Mouse (Mus musculus) thymus, adult 2 months (tissue): Measurements from ENCODE around the gene Pus7. TPM values are rescaled to one million over a fixed set of nuclear protein-coding genes. Genes with fewer than 3 reads are reported as not detected.

Experiments used
- DNase-seq: peaks from one replicate; pipeline ENCODE4 v3.0.0; 2021
- H3K27ac ChIP-seq: fragments of 200-500 bp; 2 replicates; pipeline ENCODE4 v1.5.1; 2012; ENCODE audit warnings: low read length, control low read depth; ENCODE audit not compliant: control insufficient read depth, insufficient read depth
- H3K27me3 ChIP-seq: fragments of 200-500 bp; 2 replicates; pipeline ENCODE4 v1.6.1; 2012; ENCODE audit warnings: mild to moderate bottlenecking, low read length, moderate library complexity, mixed read lengths; ENCODE audit not compliant: control insufficient read depth, insufficient read depth
- H3K36me3 ChIP-seq: fragments of 200-500 bp; 2 replicates; pipeline ENCODE4 v1.6.1; 2012; ENCODE audit warnings: mild to moderate bottlenecking, low read length, moderate library complexity; ENCODE audit not compliant: control insufficient read depth, insufficient read depth
- H3K4me1 ChIP-seq: fragments of 200-500 bp; replicated peaks from 2 replicates; pipeline ENCODE4 v1.6.1; 2012; ENCODE audit warnings: low read length; ENCODE audit not compliant: control insufficient read depth, insufficient read depth
- H3K4me3 ChIP-seq: fragments of 200-500 bp; 2 replicates; pipeline ENCODE4 v1.5.1; 2012; ENCODE audit warnings: mild to moderate bottlenecking, low read length, control low read depth, moderate library complexity; ENCODE audit not compliant: control insufficient read depth, insufficient read depth
- CTCF ChIP-seq: fragments of 200-500 bp; IDR thresholded peaks from 2 replicates; pipeline ENCODE4 v1.5.1; 2012; ENCODE audit warnings: mild to moderate bottlenecking, control low read depth, low read length, moderate library complexity, borderline replicate concordance; ENCODE audit not compliant: control insufficient read depth, poor library complexity, insufficient read depth; ENCODE audit errors: extremely low read depth
- POLR2A ChIP-seq: fragments of 200-500 bp; IDR thresholded peaks from 2 replicates; pipeline ENCODE4 v1.6.1; 2012; ENCODE audit warnings: mild to moderate bottlenecking, low read length, control low read depth, moderate library complexity; ENCODE audit not compliant: control insufficient read depth, poor library complexity, insufficient read depth; ENCODE audit errors: extremely low read depth
- WGBS: fragments of 180-500 bp; shearing (Covaris S2); methylation state at CpG from one replicate; pipeline ENCODE4 v1.1.7; 2018; 5-methylcytosine and 5-hydroxymethylcytosine counted together
- polyA plus RNA-seq: library from polyadenylated mRNA; depleted of rRNA; stranded (reverse); fragments of >200 nt; gene quantifications from 2 replicates; pipeline ENCODE4 v1.2.3, GENCODE M21; 2012

The Pus7 gene
- polyA plus RNA-seq, 1 experiment = 4.7 TPM

- Histone ChIP-seq H3K4me3 (no peak overlapping the region), H3K27me3 (no peaks in the 10 kb centered on the region), H3K27ac (no peak overlapping the region), H3K36me3 (no peaks in the 10 kb centered on the region), H3K4me1 (peaks cover 2% of the 10 kb centered on the region; the same call in 1 of the 2 replicates)
- 91% methylated on average over 4 of the region's 4 CpGs for WGBS
- no peak for DNase-seq
- TF ChIP-seq CTCF = no peak
- no peak for TF ChIP-seq POLR2A
Measured at GRCm38 (mm10) chr5:23781172-23781571, 2.3 kb downstream of the Pus7 start.

- no peak for DNase-seq
- 94% methylated on average over 4 of the region's 4 CpGs for WGBS
- TF ChIP-seq POLR2A (no peak), CTCF (no peak)
- Histone ChIP-seq H3K4me3 (no peak overlapping the region), H3K36me3 (no peaks in the 10 kb centered on the region), H3K4me1 (peaks cover 2% of the 10 kb centered on the region; the same call in 1 of the 2 replicates), H3K27me3 (no peaks in the 10 kb centered on the region), H3K27ac (no peak overlapping the region)
Measured at GRCm38 (mm10) chr5:23780516-23780915, 3.0 kb downstream of the Pus7 start.

- H3K4me1 ChIP-seq = no peaks in the 10 kb centered on the region
- no peak overlapping the region for H3K4me3 ChIP-seq
- no peak for DNase-seq
- TF ChIP-seq CTCF (no peak), POLR2A (no peak)
- H3K27me3 ChIP-seq = no peaks in the 10 kb centered on the region
- H3K36me3 ChIP-seq = no peaks in the 10 kb centered on the region
- 82% methylated on average over 6 of the region's 6 CpGs for WGBS
- H3K27ac ChIP-seq = no peak overlapping the region
Measured at GRCm38 (mm10) chr5:23774186-23774585, 9.3 kb downstream of the Pus7 start.

DNA sequence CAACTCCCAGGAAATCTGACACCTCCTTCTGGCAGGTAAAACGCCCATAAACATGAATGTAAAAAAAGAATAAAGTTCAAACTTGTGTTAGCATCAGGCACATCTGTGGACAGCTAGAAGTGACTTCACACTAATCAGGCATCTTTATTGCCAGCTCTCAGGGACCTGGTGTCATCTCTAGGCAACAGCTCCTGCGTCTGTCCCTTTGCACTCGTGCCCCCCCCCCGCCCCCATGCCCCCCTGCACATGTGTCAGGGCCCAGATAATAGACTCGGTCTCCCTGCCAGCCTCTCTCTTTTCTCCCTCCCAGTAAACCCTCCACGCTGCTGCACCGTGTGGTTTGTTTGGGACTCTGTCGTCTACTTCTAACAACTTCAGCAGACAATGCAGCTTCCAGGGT lies 12.4 kb downstream of the Pus7 start:
- 96% methylated on average over 8 of the region's 8 CpGs for WGBS
- Histone ChIP-seq H3K4me1 (no peaks in the 10 kb centered on the region), H3K27me3 (no peaks in the 10 kb centered on the region), H3K27ac (no peak overlapping the region), H3K4me3 (no peak overlapping the region), H3K36me3 (no peaks in the 10 kb centered on the region)
- no peak for TF ChIP-seq CTCF
- TF ChIP-seq POLR2A = no peak
- no peak for DNase-seq

GRCm38 (mm10) chr5:23764557-23764956 lies 19.0 kb downstream of the Pus7 start:
- TF ChIP-seq CTCF (no peak), POLR2A (no peak)
- H3K27me3 ChIP-seq = no peaks in the 10 kb centered on the region
- H3K4me3 ChIP-seq = no peak overlapping the region
- no peaks in the 10 kb centered on the region for H3K36me3 ChIP-seq
- no peak for DNase-seq
- WGBS = 96% methylated on average over 5 of the region's 5 CpGs
- no peak overlapping the region for H3K27ac ChIP-seq
- H3K4me1 ChIP-seq = no peaks in the 10 kb centered on the region

GRCm38 (mm10) chr5:23762531-23762930 lies 21.0 kb downstream of the Pus7 start:
- H3K4me1 ChIP-seq = no peaks in the 10 kb centered on the region
- TF ChIP-seq POLR2A = no peak
- TF ChIP-seq CTCF = no peak
- no peak for DNase-seq
- 95% methylated on average over 6 of the region's 6 CpGs for WGBS
- H3K36me3 ChIP-seq = no peaks in the 10 kb centered on the region
- H3K4me3 ChIP-seq = no peak overlapping the region
- no peak overlapping the region for H3K27ac ChIP-seq
- no peaks in the 10 kb centered on the region for H3K27me3 ChIP-seq

DNA sequence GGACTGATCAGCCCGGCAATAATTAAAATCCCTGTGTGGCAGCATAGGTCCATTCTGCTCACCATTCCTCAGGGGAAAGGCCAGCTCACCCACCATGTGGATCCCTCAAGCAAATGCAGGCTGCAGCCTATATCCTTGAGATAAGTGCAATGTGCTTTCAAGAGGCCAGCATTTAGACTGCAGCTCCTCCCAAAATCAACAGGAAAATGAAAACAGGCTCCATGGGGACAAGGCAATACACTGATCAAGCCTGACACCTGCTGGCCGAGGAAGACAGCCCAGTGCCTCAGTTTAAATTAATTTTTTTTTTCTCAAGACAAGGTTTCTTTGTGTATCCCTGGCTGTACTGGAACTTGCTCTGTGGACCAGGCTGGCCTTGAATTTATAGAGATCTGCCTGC lies 24.9 kb downstream of the Pus7 start:
- 59% methylated on average over 2 of the region's 2 CpGs for WGBS
- peak; percentile 9 for DNase-seq

More for the DNA sequence above, 24.9 kb downstream of the Pus7 start:
- TF ChIP-seq POLR2A (no peak), CTCF (no peak)
- no peaks in the 10 kb centered on the region for H3K4me1 ChIP-seq
- H3K27ac ChIP-seq = no peak overlapping the region
- H3K4me3 ChIP-seq = no peak overlapping the region
- no peaks in the 10 kb centered on the region for H3K27me3 ChIP-seq
- H3K36me3 ChIP-seq = no peaks in the 10 kb centered on the region
